Mouse (Mus musculus): ENCODE measurements around the gene Dcdc2c.

Gene Dcdc2c

GRCm38 (mm10) chr12:28514264-28514775 is 37.9 kb downstream of the Dcdc2c start:
- TF ChIP-seq POU5F1 (IDR thresholded peaks at IDR 0.05; ENCODE audit: borderline replicate concordance, low read length) (no peak), CTCF (conservative IDR thresholded peaks at IDR 0.05; ENCODE audit: low read length) (no peak), NANOG (IDR thresholded peaks at IDR 0.05; ENCODE audit: borderline replicate concordance, low read length) (no peak)
- Histone ChIP-seq H3K4me3 (replicated peaks; ENCODE audit: low read length) (no peak overlapping the region), H3K36me3 (ENCODE audit: insufficient read depth, low read length) (no peaks in the 10 kb centered on the region), H3K4me1 (replicated peaks; ENCODE audit: low read depth, low read length) (no peaks in the 10 kb centered on the region), H3K27me3 (ENCODE audit: insufficient read depth, low read length) (no peaks in the 10 kb centered on the region), H3K9me3 (ENCODE audit: low read length) (no peaks in the 10 kb centered on the region)

DNA sequence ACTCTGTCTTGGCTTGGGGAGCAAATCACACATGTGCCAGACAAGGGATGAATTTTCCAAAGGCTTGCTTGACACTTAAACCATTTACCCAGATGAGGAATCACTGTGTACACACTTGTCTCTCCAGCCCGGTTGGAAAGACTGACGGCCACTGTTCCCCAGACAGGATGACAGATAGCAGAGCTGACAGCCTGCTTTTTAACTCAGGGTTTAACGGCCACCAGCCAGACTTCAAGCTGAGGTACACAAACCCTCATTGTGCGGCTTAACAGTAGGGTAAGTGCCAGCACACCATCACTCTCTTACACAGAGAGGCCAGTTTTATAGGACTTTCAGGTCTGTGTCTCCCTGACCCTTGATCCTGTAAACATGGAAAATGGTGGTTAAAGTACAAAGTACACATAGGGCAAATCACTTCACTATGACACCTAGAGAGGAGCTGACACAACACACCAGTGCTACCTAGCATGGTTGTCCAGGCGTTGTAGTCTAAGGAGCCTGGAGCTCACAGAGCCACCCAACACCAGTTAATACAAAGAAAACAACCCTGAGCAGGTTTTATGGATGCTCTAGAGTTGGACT is 42.4 kb downstream of the Dcdc2c start:
- no peaks in the 10 kb centered on the region for H3K4me1 ChIP-seq (replicated peaks; ENCODE audit: low read depth, low read length)
- no peak for TF ChIP-seq NANOG (IDR thresholded peaks at IDR 0.05; ENCODE audit: borderline replicate concordance, low read length)
- TF ChIP-seq CTCF (conservative IDR thresholded peaks at IDR 0.05; ENCODE audit: low read length) = no peak
- TF ChIP-seq POU5F1 (IDR thresholded peaks at IDR 0.05; ENCODE audit: borderline replicate concordance, low read length) = no peak

GRCm38 (mm10) chr12:28494289-28494688 is 57.9 kb downstream of the Dcdc2c start:
- TF ChIP-seq POU5F1 (IDR thresholded peaks at IDR 0.05; ENCODE audit: borderline replicate concordance, low read length) (no peak), NANOG (IDR thresholded peaks at IDR 0.05; ENCODE audit: borderline replicate concordance, low read length) (no peak)
- Histone ChIP-seq H3K36me3 (ENCODE audit: insufficient read depth, low read length) (no peaks in the 10 kb centered on the region), H3K27me3 (ENCODE audit: insufficient read depth, low read length) (no peaks in the 10 kb centered on the region)

More for the DNA sequence above, 42.4 kb downstream of the Dcdc2c start:
- H3K9me3 ChIP-seq (ENCODE audit: low read length) = no peaks in the 10 kb centered on the region
- no peak overlapping the region for H3K4me3 ChIP-seq (replicated peaks; ENCODE audit: low read length)
- no peaks in the 10 kb centered on the region for H3K36me3 ChIP-seq (ENCODE audit: insufficient read depth, low read length)
- no peaks in the 10 kb centered on the region for H3K27me3 ChIP-seq (ENCODE audit: insufficient read depth, low read length)

GRCm38 (mm10) chr12:28482483-28483160 is 69.6 kb downstream of the Dcdc2c start:
- Histone ChIP-seq H3K4me1 (replicated peaks; ENCODE audit: low read depth, low read length) (no peaks in the 10 kb centered on the region), H3K27me3 (ENCODE audit: insufficient read depth, low read length) (no peaks in the 10 kb centered on the region), H3K4me3 (replicated peaks; ENCODE audit: low read length) (no peak overlapping the region), H3K36me3 (ENCODE audit: insufficient read depth, low read length) (no peaks in the 10 kb centered on the region), H3K9me3 (ENCODE audit: low read length) (no peaks in the 10 kb centered on the region)
- TF ChIP-seq POU5F1 (IDR thresholded peaks at IDR 0.05; ENCODE audit: borderline replicate concordance, low read length) = no peak
- no peak for TF ChIP-seq CTCF (conservative IDR thresholded peaks at IDR 0.05; ENCODE audit: low read length)
- TF ChIP-seq NANOG (IDR thresholded peaks at IDR 0.05; ENCODE audit: borderline replicate concordance, low read length) = no peak

More at GRCm38 (mm10) chr12:28494289-28494688, 57.9 kb downstream of the Dcdc2c start:
- Histone ChIP-seq H3K4me3 (replicated peaks; ENCODE audit: low read length) (no peak overlapping the region), H3K9me3 (ENCODE audit: low read length) (no peaks in the 10 kb centered on the region), H3K4me1 (replicated peaks; ENCODE audit: low read depth, low read length) (no peaks in the 10 kb centered on the region)

DNA sequence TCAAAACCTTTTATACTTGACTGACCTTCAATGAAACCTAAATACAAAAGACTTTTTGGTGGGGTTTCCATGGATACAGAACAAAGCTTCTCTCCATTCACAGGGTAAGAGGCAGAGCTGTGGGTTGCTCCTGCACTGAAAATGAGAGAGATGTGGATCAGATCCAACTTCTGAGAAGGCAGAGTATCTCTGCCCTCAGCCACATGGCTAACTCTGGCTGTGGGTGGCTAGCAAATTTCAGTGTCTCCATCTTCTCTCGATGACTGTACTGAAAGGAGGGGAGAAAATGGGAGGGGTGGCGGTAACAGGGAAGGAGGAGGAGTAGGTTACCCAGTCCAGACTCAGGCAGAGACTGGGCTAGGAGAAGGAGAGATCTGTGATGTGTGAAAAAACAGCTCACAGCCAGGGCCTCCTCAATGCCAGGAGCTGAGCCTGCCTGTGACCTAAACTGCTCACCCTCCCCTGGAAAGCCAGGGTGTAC is 91.2 kb downstream of the Dcdc2c start:
- Histone ChIP-seq H3K9me3 (ENCODE audit: low read length) (no peaks in the 10 kb centered on the region), H3K27me3 (ENCODE audit: insufficient read depth, low read length) (no peaks in the 10 kb centered on the region), H3K4me3 (replicated peaks; ENCODE audit: low read length) (no peak overlapping the region), H3K36me3 (ENCODE audit: insufficient read depth, low read length) (no peaks in the 10 kb centered on the region), H3K4me1 (replicated peaks; ENCODE audit: low read depth, low read length) (0 out of 2 replicates have a peak, but pooled peaks cover under 1% of the 10 kb centered on the region)
- TF ChIP-seq NANOG (IDR thresholded peaks at IDR 0.05; ENCODE audit: borderline replicate concordance, low read length) (no peak), CTCF (conservative IDR thresholded peaks at IDR 0.05; ENCODE audit: low read length) (no peak), POU5F1 (IDR thresholded peaks at IDR 0.05; ENCODE audit: borderline replicate concordance, low read length) (no peak)

- Histone ChIP-seq H3K36me3 (ENCODE audit: insufficient read depth, low read length) (no peaks in the 10 kb centered on the region), H3K4me3 (replicated peaks; ENCODE audit: low read length) (no peak overlapping the region), H3K4me1 (replicated peaks; ENCODE audit: low read depth, low read length) (0 out of 2 replicates have a peak, but pooled peaks cover 4% of the 10 kb centered on the region), H3K27me3 (ENCODE audit: insufficient read depth, low read length) (no peaks in the 10 kb centered on the region), H3K9me3 (ENCODE audit: low read length) (no peaks in the 10 kb centered on the region)
- TF ChIP-seq NANOG (IDR thresholded peaks at IDR 0.05; ENCODE audit: borderline replicate concordance, low read length) = no peak
- TF ChIP-seq POU5F1 (IDR thresholded peaks at IDR 0.05; ENCODE audit: borderline replicate concordance, low read length) = no peak
- TF ChIP-seq CTCF (conservative IDR thresholded peaks at IDR 0.05; ENCODE audit: low read length) = no peak
Measured at GRCm38 (mm10) chr12:28460523-28460922, 91.7 kb downstream of the Dcdc2c start.

GRCm38 (mm10) chr12:28458786-28459185 is 93.4 kb downstream of the Dcdc2c start:
- H3K4me1 ChIP-seq (replicated peaks; ENCODE audit: low read depth, low read length) = 0 out of 2 replicates have a peak, but pooled peaks cover 4% of the 10 kb centered on the region
- H3K36me3 ChIP-seq (ENCODE audit: insufficient read depth, low read length) = no peaks in the 10 kb centered on the region
- H3K4me3 ChIP-seq (replicated peaks; ENCODE audit: low read length) = no peak overlapping the region
- no peaks in the 10 kb centered on the region for H3K27me3 ChIP-seq (ENCODE audit: insufficient read depth, low read length)
- H3K9me3 ChIP-seq (ENCODE audit: low read length) = no peaks in the 10 kb centered on the region
- TF ChIP-seq POU5F1 (IDR thresholded peaks at IDR 0.05; ENCODE audit: borderline replicate concordance, low read length) = no peak
- no peak for TF ChIP-seq CTCF (conservative IDR thresholded peaks at IDR 0.05; ENCODE audit: low read length)
- no peak for TF ChIP-seq NANOG (IDR thresholded peaks at IDR 0.05; ENCODE audit: borderline replicate concordance, low read length)

DNA sequence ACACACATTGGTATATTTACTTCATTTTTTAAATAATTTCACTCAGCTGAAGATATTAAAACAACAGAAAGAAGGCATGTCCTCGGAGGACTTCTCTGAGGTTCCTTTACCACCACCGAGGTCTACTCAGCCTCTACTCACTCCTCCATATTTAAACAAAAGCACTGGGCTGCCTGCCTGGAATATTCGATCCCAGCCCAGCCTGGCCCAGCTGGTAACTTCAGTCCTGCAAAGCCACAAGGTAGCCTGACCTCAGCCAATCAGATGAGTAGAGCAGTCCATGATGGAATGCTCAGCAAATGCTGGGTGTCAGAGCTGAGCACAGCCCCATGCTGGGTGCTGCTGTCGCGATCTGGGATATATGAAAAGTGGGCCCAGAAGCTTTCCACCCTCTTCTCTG is 115.7 kb downstream of the Dcdc2c start:
- no peaks in the 10 kb centered on the region for H3K9me3 ChIP-seq (ENCODE audit: low read length)
- no peaks in the 10 kb centered on the region for H3K27me3 ChIP-seq (ENCODE audit: insufficient read depth, low read length)
- no peaks in the 10 kb centered on the region for H3K4me1 ChIP-seq (replicated peaks; ENCODE audit: low read depth, low read length)
- H3K36me3 ChIP-seq (ENCODE audit: insufficient read depth, low read length) = no peaks in the 10 kb centered on the region
- no peak overlapping the region for H3K4me3 ChIP-seq (replicated peaks; ENCODE audit: low read length)
- TF ChIP-seq POU5F1 (IDR thresholded peaks at IDR 0.05; ENCODE audit: borderline replicate concordance, low read length) = no peak
- no peak for TF ChIP-seq CTCF (conservative IDR thresholded peaks at IDR 0.05; ENCODE audit: low read length)
- TF ChIP-seq NANOG (IDR thresholded peaks at IDR 0.05; ENCODE audit: borderline replicate concordance, low read length) = no peak

Data from E14TG2a.4 (cell line).